Mouse (Mus musculus) MEL (cell line): ENCODE results near the gene Ctns.

Source experiments
- CTCF ChIP-seq, 3 experiments: IDR thresholded peaks in 2 of 3; conservative IDR thresholded peaks in 1 of 3; 2 replicates each; pipeline ENCODE4 v1.5.1; 2011 to 2012; ENCODE audit warnings: low read length in 3 of 3, low read depth in 2 of 3, mild to moderate bottlenecking in 2 of 3, improper control_type of control experiment in 1 of 3, inconsistent platforms in 1 of 3, mixed read lengths in 1 of 3, moderate library complexity in 1 of 3; ENCODE audit not compliant: control insufficient read depth in 1 of 3, insufficient read depth in 1 of 3, poor library complexity in 1 of 3, severe bottlenecking in 1 of 3
- E2F4 ChIP-seq: IDR thresholded peaks from 2 replicates; pipeline ENCODE4 v1.6.1; 2011; ENCODE audit warnings: low read depth, low read length, improper control_type of control experiment, borderline replicate concordance
- EP300 ChIP-seq, 2 experiments: IDR thresholded peaks; 2 replicates each; pipeline ENCODE4 v1.6.1; 2011; ENCODE audit warnings: improper control_type of control experiment in 2 of 2, low read length in 2 of 2, low read depth in 1 of 2, mild to moderate bottlenecking in 1 of 2
- GATA1 ChIP-seq: IDR thresholded peaks from 2 replicates; pipeline ENCODE4 v1.6.1; 2011; ENCODE audit warnings: low read depth, low read length, improper control_type of control experiment
- HCFC1 ChIP-seq: IDR thresholded peaks from 2 replicates; pipeline ENCODE4 v1.6.1; 2012; ENCODE audit warnings: low read depth, mild to moderate bottlenecking, inconsistent platforms, low read length, improper control_type of control experiment, moderate library complexity
- POLR2A ChIP-seq, 2 experiments: IDR thresholded peaks; 2 replicates each; pipeline ENCODE4 v1.6.1; 2011 to 2012; ENCODE audit warnings: low read length in 2 of 2, mild to moderate bottlenecking in 2 of 2, control low read depth in 1 of 2, improper control_type of control experiment in 1 of 2, low read depth in 1 of 2, moderate library complexity in 1 of 2; ENCODE audit not compliant: control insufficient read depth in 1 of 2, insufficient read depth in 1 of 2, poor library complexity in 1 of 2
- POLR2AphosphoS2 ChIP-seq: IDR thresholded peaks from 2 replicates; pipeline ENCODE4 v1.6.1; 2011; ENCODE audit warnings: low read length, improper control_type of control experiment
- TAL1 ChIP-seq: IDR thresholded peaks from 2 replicates; pipeline ENCODE4 v1.6.1; 2012; ENCODE audit warnings: mild to moderate bottlenecking, inconsistent platforms, low read length, moderate library complexity, mixed read lengths
- TCF12 ChIP-seq: IDR thresholded peaks from 2 replicates; pipeline ENCODE4 v1.6.1; 2014; ENCODE audit warnings: low read depth, mild to moderate bottlenecking, inconsistent platforms, low read length, improper control_type of control experiment, moderate library complexity

DNA sequence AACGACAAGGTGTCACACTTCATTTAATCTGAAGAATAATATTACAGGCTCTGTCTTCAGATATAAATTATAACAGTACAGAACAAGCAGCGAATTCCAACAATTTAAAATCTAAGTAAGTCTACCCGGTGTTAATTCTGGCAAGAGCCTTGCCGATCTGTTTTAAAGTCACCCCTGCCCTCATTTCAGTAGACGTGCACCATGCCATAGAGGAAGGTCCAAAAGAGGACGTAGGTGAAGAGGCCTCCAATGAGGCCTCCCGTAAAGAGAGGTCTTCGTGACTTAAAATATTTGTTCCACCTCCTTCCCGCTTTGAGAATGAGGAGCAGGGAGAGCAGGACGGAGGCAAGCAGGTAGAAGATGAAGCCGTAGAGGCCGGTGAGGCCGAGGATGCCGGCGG is 22.7 kb downstream of the Ctns start:
- no peak for TF ChIP-seq CTCF (IDR thresholded peaks at IDR 0.05 in 2 of 3, conservative IDR thresholded peaks at IDR 0.05 in 1 of 3; ENCODE audit: control insufficient read depth in 1 of 3, insufficient read depth in 1 of 3, low read depth in 2 of 3, low read length in 3 of 3, poor library complexity in 1 of 3, severe bottlenecking in 1 of 3)
- TF ChIP-seq POLR2A (IDR thresholded peaks at IDR 0.05; ENCODE audit: control insufficient read depth in 1 of 2, insufficient read depth in 1 of 2, low read depth in 1 of 2, low read length in 2 of 2, poor library complexity in 1 of 2), result no peak
- no peak for TF ChIP-seq EP300 (IDR thresholded peaks at IDR 0.05; ENCODE audit: low read depth in 1 of 2, low read length in 2 of 2)
- no peak for TF ChIP-seq HCFC1
- TF ChIP-seq TCF12, result no peak
- no peak for TF ChIP-seq POLR2AphosphoS2
- TF ChIP-seq TAL1, result no peak
- TF ChIP-seq E2F4, result no peak
- TF ChIP-seq GATA1, result no peak
